Mouse (Mus musculus): ENCODE results near the gene Fbxw2. TPM values are rescaled to one million over a fixed set of nuclear protein-coding genes. Genes with fewer than 3 reads are reported as not detected.
A peak's percentile ranks its signal among the peaks of the same experiment; 100 is the strongest.

The Fbxw2 gene
- total and polyA plus RNA-seq, 3 experiments = 36.7 to 67.8 (median 61.2) TPM

DNA sequence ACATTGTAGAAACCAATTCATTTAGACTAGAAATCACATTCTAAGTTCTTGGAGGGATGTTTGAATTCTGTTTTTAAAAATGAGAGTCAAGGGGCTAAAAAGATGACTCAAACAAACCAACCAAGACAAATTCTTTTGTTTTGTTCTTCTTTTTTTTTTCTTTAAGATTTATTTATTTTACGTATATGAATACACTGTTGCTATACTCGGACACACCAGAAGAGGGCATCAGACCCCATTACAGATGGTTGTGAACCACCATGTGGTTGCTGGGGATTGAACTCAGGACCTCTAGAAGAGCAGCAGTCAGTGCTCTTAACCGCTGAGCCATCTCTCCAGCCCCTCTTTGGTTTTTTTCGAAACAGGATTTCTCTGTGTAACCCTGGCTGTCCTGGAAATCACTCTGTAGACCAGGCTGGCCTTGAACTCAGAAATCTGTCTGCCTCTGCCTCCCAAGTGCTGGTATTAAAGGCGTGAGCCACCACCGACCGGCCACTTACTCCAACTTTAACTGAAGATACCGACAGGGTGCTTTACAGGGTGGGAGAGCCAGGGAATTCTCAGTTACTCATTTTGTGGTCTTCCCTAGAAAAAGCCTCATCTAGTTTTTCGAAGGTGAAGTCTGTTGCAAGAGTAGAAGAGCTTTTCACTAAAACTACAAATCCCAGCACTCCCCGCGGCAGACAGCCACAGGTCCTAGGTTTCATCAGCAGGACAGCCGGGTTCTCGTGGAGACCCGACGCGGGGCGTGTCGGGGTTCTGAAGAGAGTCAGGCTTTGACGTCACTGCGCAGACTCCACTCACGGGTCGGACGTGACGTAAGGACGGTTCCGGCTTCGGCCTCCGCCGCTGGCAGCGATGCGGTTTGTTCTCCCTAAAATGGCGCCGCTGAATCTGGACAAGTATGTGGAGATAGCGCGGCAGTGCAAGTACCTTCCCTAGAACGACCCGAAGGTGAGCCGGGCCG is 24.3 kb downstream of the Fbxw2 start (continued):
- peak; percentile 97 for TF ChIP-seq HCFC1 (IDR thresholded peaks at IDR 0.05; ENCODE audit: low read depth, low read length)

DNA sequence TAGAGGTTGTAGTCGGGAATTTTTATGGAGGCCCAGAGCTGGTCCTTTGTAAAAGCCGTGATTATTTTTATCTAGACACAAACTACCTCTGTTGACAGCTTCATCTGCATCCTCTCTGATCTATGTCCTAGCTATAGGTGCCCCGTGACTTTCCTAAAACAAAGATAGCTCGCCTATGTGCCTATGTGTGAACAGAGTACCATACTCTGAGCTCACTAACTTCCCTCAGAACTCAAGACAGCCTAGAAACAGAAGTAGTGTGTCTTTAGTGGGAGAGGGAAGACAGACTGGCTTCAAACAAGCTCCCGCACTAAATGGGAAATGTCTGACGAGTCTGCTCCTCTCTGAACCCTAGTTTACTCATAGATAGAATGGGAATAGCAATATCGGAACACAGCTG is 25.7 kb downstream of the Fbxw2 start:
- DNase-seq (ENCODE audit: extremely low read depth) = no peak
- Histone ChIP-seq H3K79me2 (replicated peaks; ENCODE audit: control insufficient read depth, extremely low read depth, insufficient read depth, poor library complexity, severe bottlenecking) (peaks cover 25% of the 10 kb centered on the region), H3K9me3 (replicated peaks; ENCODE audit: low read length) (no peaks in the 10 kb centered on the region), H3K27me3 (replicated peaks) (no peaks in the 10 kb centered on the region), H3K4me3 (replicated peaks in 1 of 3; ENCODE audit: low read depth in 2 of 3, low read length in 2 of 3, poor library complexity in 1 of 3) (peak overlapping the region; percentile 61 to 87 (median 75)), H3K27ac (ENCODE audit: insufficient read depth, low read depth) (peak overlapping the region; percentile 43; the same call in 1 of the 2 replicates), H3K9ac (ENCODE audit: insufficient read depth, low read depth) (peak overlapping the region; percentile 67), H3K4me1 (ENCODE audit: control insufficient read depth in 1 of 2, insufficient read depth in 2 of 2) (peaks cover under 1 to 36% of the 10 kb centered on the region in 2 experiments), H3K4me2 (ENCODE audit: insufficient read depth, low read depth, poor library complexity, severe bottlenecking) (peak overlapping the region; percentile 93), H3K36me3 (replicated peaks in 1 of 2; ENCODE audit: control insufficient read depth in 1 of 2, insufficient read depth in 1 of 2, low read length in 1 of 2) (peaks cover 9 to 32% of the 10 kb centered on the region in 2 experiments)
- in situ Hi-C loops (cut with MboI; ENCODE audit: low pct_ligation_motif_present, low pct_unique_long_range_greater_than_20kb, low sequenced_read_pairs) (no loop called here), dilution Hi-C loops (cut with MboI; ENCODE audit: extremely low pct_ligation_motif_present, extremely low pct_unique_long_range_greater_than_20kb, low sequenced_read_pairs) (no loop called here)
- TF ChIP-seq BHLHE40 (IDR thresholded peaks at IDR 0.05; ENCODE audit: low read depth, low read length) (no peak), IRF4 (IDR thresholded peaks at IDR 0.05; ENCODE audit: low read depth, low read length) (no peak), USF2 (conservative IDR thresholded peaks at IDR 0.05; ENCODE audit: low read depth, low read length) (no peak), JUND (conservative IDR thresholded peaks at IDR 0.05; ENCODE audit: low read depth, low read length) (no peak), POLR2A (IDR thresholded peaks at IDR 0.05; ENCODE audit: low read depth, low read length) (no peak), ELF1 (IDR thresholded peaks at IDR 0.05; ENCODE audit: low read depth, low read length) (no peak), KAT2A (IDR thresholded peaks at IDR 0.05; ENCODE audit: insufficient replicate concordance, low read length) (no peak), CHD1 (IDR thresholded peaks at IDR 0.05; ENCODE audit: low read depth, low read length) (no peak), SMC3 (IDR thresholded peaks at IDR 0.05; ENCODE audit: low read depth, low read length) (no peak), RCOR1 (conservative IDR thresholded peaks at IDR 0.05; ENCODE audit: low read depth, low read length) (no peak), POLR2AphosphoS2 (IDR thresholded peaks at IDR 0.05; ENCODE audit: low read depth, low read length) (no peak), ZMIZ1 (IDR thresholded peaks at IDR 0.05; ENCODE audit: low read depth, low read length) (no peak), MXI1 (IDR thresholded peaks at IDR 0.05; ENCODE audit: low read depth, low read length) (no peak), ZC3H11A (IDR thresholded peaks at IDR 0.05; ENCODE audit: low read depth, low read length) (no peak)
